Mouse (Mus musculus): ENCODE data around the gene Zfp260.
A peak's percentile ranks its signal among the peaks of the same experiment; 100 is the strongest.
"Not testable (repeated sequence)": the region's sequence is repeated elsewhere in the genome, so short reads cannot be mapped to it uniquely, and the experiment has no call there.

The Zfp260 gene

DNA sequence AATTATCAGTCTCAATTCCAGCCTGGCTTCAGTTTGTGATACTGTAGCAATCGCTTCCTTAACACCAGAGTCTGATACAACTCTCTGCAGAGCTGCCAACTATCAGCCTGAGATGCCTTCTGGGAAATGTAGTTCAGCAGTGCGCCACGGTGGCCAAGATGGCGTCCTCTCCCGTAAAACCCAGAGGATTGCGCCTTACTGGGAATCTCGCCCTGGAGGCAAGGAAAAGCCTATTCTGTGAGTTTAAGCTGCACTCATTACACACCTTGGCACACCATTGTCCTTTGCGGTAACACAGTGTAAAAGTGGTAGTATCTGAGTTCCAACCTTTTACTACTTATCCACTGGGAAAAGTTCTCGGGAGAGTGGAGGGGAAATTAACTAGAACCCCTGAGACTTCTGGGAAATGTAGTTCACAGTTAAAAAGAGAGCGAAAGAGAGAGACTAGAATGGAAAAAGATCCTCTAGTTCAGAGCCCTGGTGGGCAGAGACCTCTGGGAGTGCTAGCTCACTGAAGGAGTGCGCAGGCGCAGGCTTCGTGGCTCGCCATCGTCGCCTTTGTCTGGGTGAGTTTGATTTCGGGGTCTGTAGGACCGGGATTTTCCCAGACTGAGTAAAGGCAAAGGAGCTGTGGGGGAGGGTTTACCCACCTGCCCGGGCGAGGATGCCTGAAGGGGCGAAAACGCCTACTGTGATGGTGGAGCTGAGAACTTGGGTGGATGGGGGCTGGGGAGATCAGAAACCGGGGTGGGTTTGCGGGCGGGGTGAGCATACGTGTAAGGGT lies at the start of gene Zfp260:
Gene Zfp260, plus strand, starts transcription at position 132 of the 784 bp plus-strand sequence.
- peak; percentile 95 for DNase-seq

- DNase-seq = no peak
Observed at GRCm38 (mm10) chr7:30048126-30048525, 46.5 kb upstream of the Zfp260 start.

DNA sequence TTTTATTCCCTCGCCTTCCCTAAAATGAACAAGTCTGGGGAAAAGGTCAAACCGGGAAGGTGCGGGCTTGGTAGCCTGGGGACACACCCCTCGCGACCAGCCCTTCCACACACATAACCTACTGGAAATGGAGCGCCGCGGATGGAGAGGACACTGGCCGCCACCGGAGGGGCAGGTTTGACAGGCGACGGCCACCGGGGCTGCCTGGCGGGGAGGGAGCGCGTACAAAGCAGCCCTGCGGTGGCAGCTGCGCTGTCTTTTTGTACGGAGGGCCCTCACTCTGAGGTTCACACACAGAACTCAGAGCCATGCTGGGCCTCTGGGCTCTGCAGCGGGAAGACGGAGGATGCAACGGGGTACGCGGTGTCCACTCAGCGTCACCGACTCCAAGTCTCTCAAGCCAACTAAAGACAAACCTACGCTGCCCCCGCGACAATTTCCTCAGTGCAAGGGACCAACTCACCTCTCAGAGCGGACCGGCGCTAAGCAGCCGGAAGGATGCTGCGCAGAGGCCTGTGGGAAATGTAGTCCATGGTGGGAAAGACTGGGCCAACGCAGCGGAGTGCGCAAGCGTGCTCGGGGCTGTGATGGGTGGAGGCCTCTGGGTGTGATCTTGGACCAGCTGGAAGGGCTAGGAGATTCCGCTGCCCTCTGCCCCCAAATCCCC lies 43.6 kb upstream of the Zfp260 start, which contains the start of gene Zfp14:
Gene Zfp14, minus strand, starts transcription at position 499 of the 667 bp plus-strand sequence.
- peak; percentile 92 for DNase-seq

GRCm38 (mm10) chr7:30053591-30053990 lies 41.0 kb upstream of the Zfp260 start:
- DNase-seq = no peak

GRCm38 (mm10) chr7:30060341-30060740 lies 34.2 kb upstream of the Zfp260 start:
- no peak for DNase-seq

DNA sequence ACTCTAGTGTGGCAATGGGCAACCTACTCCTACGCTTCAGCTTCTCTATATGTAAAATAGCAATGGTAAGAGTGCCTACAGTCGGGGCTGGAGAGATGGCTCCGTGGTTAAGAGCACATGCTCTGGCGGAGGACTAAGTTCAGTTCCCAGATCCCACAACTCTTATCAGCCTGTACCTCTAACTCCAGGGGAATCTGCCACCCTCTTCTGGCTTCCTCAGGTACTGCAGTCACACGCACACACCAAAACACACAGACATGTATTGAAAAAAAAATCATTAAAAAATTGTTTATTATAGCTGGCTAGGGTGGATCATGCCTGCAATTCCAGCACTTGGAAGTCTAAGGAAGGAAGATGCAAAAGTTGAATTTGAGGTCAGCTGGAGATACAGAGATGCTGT lies 32.1 kb upstream of the Zfp260 start:
- DNase-seq = peak; percentile 63

DNA sequence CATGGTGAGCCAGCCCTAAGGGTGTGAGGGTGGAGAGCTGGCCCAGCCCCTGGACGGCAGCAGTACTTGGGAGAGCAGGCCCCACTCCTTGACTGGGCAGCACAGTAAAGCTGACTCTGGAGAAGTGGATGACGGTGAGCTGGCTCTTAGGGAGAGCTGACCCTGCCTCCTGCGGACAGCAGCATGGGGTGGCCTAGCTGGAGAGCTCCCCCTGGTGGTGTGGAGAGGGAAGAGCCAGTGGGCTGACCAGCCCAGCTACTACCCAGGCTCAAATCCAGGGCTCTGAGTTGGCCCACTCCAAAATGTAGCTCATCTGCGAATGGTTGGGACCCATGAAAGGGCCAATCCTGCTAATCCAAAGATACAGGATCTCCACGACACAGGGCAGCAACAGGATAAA lies 30.0 kb upstream of the Zfp260 start:
- peak; percentile 14 for DNase-seq

DNA sequence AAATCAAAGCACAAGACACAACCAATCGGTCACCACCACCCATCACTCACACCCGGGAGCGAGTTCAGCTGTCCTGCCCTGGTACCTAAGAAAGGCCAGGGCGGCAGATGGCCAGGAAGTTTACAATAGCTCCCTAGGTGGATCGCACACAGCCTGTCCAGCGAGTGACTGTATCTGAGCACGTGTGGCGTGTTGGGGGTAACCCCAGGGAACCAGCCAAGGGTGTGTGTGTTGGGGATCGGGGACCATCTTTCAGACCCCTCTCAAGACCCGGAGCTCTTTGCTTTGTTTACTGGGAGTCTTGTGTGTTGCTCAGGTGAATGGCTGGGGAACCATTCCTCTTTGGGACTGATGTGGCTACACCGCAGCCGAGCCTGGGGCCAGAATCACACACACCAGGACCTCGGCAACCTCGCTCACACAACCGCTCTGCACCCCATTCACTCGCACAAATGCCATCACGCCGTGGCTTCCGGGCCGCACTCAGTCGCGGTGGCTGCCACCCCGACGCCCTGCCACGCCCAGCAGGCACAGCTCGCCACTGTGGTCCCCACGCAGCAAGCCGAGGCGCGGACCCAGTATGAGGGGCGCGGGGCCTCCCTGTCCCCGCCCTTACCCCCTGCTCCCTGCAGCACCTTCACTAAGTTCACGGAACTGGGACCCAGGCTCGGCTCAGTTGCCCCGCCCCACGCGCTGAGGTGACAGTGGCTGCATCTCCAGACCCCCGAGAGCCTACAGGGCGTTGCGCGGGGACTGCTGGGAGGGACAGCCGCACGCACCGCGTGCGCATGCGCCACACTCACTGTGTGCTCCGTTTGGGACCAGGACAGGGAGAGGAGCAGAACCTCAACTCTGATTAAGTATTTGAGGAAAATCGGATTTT lies 22.2 kb upstream of the Zfp260 start, which contains the start of gene Zfp82:
Gene Zfp82, minus strand, starts transcription at position 755 of the 883 bp plus-strand sequence.
- DNase-seq = peak; percentile 92

DNA sequence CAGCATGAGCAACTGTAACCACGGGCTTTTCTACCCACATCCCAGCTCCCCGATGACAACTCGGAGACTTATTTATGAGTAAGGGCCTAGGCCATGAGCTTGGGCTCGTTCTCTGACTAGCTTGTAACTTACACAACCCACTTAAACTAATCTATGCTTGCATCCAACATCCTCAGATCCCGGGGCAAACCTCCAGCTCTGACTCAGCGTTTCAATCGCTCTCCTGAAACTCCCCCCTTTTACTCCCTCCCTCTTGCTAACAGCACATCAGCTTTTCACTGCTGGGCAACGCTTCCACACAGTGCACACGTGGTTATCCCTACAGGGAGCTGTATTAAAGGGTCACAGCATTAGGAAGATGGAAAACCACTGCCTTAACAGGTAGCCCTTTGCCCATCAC lies 8.1 kb upstream of the Zfp260 start:
- DNase-seq = no peak

GRCm38 (mm10) chr7:30089405-30089804 lies 5.2 kb upstream of the Zfp260 start:
- no peak for DNase-seq

DNA sequence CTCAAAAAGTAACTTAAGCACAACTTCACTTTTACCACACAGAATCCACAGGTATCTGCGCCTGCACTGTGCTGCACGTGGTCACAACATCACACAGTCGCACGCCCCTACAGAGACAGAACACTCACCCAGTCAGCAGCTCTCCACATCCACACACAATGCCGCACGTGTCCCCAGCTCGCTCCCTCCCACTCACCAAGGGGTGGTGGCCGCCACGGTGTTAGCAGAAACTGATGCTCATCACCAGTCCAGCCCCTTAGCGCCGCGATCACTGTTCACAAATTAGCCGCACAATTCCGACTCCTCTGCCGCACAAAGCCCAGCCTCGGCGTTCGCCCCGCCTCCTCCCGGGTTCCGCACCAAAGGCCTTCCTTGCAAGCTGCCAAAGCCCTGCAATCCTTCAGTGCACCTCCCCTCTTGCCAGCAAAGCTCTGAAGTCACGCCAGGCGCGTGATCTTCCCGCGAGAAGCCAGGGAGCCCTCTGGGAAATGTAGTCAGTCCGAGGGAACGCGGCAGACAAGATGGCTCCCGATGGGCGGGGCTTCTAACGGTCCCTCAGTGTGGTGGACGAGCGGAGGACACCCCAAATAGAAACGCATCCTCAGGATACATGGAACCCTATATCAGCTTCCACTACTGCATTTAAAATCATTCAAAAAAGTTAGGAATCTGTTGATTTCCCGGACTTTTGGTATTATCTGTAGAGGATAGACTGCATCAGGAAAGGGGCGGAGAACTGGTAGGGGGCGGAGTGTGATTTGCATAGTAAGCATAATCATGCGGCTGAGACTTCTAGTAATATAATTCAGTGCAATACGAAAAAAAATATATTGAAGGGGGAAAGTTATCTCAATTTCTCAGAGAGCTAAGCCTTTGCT lies 4.2 kb upstream of the Zfp260 start, which contains the start of the genes Gm26920 and Zfp566:
Gene Gm26920, minus strand, starts transcription at position 319 of the 878 bp plus-strand sequence.
Gene Zfp566, minus strand, starts transcription at position 436 of the 878 bp plus-strand sequence.
- DNase-seq = peak; percentile 94

GRCm38 (mm10) chr7:30090970-30091585 lies 3.5 kb upstream of the Zfp260 start:
- DNase-seq = no peak

- no peak for DNase-seq
Observed at GRCm38 (mm10) chr7:30092666-30093065, 1.9 kb upstream of the Zfp260 start.

- peak; percentile 26 for DNase-seq
Observed at GRCm38 (mm10) chr7:30093918-30094415, 610 bp upstream of the Zfp260 start.

DNA sequence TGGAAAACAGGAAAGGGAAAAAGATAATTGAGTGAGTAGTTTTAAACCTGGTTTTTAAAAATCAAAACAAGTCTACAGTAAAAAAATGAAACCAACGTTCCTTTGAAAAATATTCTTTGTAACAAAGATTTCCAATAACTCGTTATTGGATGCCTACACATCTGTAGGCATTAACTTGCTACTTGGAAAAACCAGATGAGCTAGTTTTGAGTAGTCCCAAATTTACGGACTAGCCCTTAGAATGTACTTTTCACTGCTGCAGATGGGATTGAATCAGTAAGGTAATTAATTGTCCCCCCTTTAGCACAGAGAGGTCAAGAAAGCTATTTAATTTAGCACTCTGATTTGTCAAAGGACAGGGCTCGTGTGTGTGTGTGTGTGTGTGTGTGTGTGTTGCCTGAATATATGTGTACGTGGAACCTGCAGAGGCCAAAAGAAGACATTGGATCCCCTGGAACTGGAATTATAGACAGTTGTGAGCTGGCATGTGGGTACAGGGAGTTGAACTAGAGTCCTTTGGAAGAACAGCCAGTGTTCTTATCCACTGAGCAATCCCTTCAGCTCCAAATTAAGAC lies 1.1 kb downstream of the Zfp260 start:
- no peak for DNase-seq

DNA sequence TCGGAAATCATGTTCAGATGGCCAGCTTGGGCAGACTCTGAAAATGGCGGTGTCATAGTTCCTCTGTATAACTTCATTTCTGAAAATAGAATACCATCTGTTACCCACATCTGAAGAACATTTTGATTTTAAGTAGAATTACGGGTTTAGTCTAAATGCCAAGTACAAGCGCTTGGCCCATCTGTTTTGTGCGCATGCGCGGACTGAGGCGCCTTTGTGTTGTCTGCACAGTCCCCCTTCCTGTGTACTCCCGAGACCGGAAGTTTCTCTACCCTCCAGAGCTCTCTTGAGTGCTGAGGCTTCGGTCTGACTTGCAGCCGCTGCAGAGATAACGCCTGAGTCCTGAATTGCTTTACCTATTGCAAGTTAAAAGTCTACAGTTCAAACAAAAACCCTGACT lies 4.7 kb downstream of the Zfp260 start:
- peak; percentile 73 for DNase-seq

DNA sequence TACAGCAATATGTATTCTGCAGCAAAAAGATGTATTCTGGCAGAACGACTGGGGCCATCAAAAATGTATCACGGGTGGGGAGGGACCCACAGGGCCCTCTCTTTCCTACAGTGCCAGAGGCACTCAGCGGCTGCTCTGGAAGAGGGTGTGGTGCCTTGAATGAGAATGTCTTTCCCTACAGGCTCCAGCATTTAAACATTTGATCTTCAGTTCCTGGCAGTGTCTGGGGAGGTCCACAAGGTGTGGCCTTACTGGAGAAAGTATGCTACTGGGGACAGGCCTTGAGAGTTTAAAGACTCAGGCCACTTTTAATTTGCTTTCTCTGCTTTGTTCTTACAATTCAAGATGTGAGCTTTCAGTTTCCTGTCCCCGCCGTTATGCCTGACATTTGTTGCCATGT lies 21.5 kb downstream of the Zfp260 start:
- no peak for DNase-seq

- not testable (repeated sequence) for DNase-seq
Observed at GRCm38 (mm10) chr7:30117935-30118334, 23.4 kb downstream of the Zfp260 start.

- peak; percentile 94 for DNase-seq
Observed at GRCm38 (mm10) chr7:30121308-30122187, 27.0 kb downstream of the Zfp260 start, which contains the start of gene Zfp382. Zfp382 (plus strand) TSS chr7:30121942.

DNA sequence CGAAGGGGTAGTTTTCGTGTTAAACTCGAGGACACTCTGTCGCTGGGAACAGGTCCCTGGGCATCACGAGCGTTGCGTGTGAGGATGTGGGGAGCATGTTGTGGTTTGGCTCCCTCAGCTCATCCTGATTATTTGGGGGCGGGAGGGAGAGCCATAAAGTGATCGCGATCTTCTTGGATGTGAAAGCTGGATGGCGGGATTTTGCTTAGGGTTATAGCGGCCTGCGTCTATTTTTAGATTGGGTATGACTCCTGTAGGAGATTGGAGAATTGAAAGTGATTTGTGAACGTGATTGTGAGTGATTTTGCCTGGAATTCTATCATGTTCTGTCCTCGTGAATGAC lies 27.6 kb downstream of the Zfp260 start:
- DNase-seq = no peak

Data from thymus, postnatal 4 days (tissue).